Mouse (Mus musculus): Measurements from ENCODE around the gene Itpripl1. TPM values are rescaled to one million over a fixed set of nuclear protein-coding genes. Genes with fewer than 3 reads are reported as not detected.
"Not testable (repeated sequence)": the region's sequence is repeated elsewhere in the genome, so short reads cannot be mapped to it uniquely, and the experiment has no call there.

Gene Itpripl1
- 12.4 and 13.1 TPM in 2 replicates for polyA plus RNA-seq (2016; fragmentation: Nextera tagmentation; extraction: Ambion mirVana)

- 3% methylated on average over 31 of the region's 31 CpGs for WGBS
- Histone ChIP-seq H3K4me3 (peak within 1 kb of the TSS; percentile 68), H3K9me3 (no peaks in the 10 kb centered on the region), H3K27me3 (ENCODE audit: insufficient read depth, poor library complexity, severe bottlenecking) (peaks cover 22% of the 10 kb centered on the region), H3K36me3 (peaks cover 25% of the 10 kb centered on the region), H3K4me1 (peaks cover 24% of the 10 kb centered on the region), H3K27ac (peak within 1 kb of the TSS; percentile 85)
- DNase-seq (ENCODE audit: low spot score) = peak; percentile 92
These were observed at the start of gene Itpripl1 for GRCm38 (mm10) chr2:127143158-127144063. Gene Itpripl1, minus strand, starts transcription at chr2:127143442.

- H3K9me3 ChIP-seq = no peaks in the 10 kb centered on the region
- H3K36me3 ChIP-seq = no peaks in the 10 kb centered on the region
- H3K4me1 ChIP-seq = no peaks in the 10 kb centered on the region
- H3K4me3 ChIP-seq = no peak overlapping the region
- H3K27ac ChIP-seq = no peak overlapping the region
- no peak for DNase-seq (ENCODE audit: low spot score)
- no peaks in the 10 kb centered on the region for H3K27me3 ChIP-seq (ENCODE audit: insufficient read depth, poor library complexity, severe bottlenecking)
These were observed 46.3 kb upstream of the Itpripl1 start for GRCm38 (mm10) chr2:127189574-127189973.

DNA sequence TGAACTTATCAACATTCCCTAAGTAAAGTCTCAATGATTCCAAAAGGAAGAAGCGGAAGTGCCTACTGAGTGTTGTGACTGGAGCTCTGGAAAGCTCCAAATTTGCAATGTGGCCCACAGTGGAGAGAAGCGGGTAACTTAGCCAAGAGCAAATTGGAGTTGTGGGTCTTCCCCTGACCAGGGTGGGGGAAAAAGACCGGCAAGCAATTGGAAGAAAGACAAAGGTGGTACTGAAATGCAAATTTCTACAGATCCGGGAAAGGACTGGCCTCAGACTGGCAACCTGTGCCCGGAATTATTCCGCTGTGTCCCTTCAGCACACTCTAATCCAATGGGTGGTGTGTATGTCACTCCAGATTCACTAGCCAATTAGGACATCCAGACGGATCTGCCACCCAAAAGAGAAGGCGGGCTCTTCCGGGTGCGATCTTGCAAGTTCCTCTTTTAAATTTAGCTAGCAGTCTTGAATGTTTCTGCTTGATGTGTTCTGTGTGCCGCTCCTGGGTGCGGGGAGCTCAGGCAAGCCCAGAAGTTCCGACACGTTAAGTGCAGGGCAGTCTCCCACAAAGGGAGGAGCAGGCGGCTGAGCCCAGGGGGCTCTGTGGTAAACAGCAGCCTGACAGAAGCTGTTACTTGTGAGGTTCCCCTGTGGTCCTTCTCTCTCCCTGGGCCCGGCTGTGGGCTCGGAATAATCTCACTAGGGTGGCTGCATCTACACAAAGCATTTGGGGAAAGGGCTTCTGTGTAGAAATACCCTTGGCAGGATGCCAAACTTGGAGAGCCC, 39.5 kb upstream of the Itpripl1 start:
- Histone ChIP-seq H3K27me3 (ENCODE audit: insufficient read depth, poor library complexity, severe bottlenecking) (0 out of 2 replicates have a peak, but pooled peaks cover 6% of the 10 kb centered on the region), H3K27ac (peak overlapping the region; percentile 92), H3K4me3 (peak overlapping the region; percentile 65), H3K36me3 (no peaks in the 10 kb centered on the region), H3K9me3 (no peaks in the 10 kb centered on the region), H3K4me1 (no peaks in the 10 kb centered on the region)
- WGBS = 2% methylated on average over 17 of the region's 17 CpGs
- peak; percentile 95 for DNase-seq (ENCODE audit: low spot score)

DNA sequence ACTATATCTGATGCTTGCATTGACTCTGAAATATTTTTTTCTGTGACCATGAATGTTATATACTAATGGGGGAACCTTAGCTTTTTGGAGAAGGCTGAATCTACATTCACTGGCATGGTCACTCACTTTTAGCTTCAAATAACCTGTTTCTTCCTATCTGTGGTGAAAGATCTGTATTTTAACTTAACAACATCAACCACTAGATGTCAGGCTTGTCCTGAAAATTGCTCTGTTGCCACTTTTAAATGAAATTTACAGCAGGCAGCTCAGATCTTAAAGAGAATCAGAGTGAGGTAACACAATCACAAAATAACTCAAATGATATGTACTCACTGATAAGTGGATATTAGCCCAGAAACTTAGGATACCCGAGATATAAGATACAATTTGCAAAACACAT, 23.0 kb upstream of the Itpripl1 start:
- not testable (repeated sequence) for H3K4me1 ChIP-seq; H3K27ac ChIP-seq; DNase-seq (ENCODE audit: low spot score); H3K4me3 ChIP-seq; H3K9me3 ChIP-seq; H3K36me3 ChIP-seq
- H3K27me3 ChIP-seq (ENCODE audit: insufficient read depth, poor library complexity, severe bottlenecking) = peaks cover 18% of the 10 kb centered on the region; the same call in 1 of the 2 replicates
- WGBS = 10% methylated on average over 1 of the region's 1 CpGs

GRCm38 (mm10) chr2:127165675-127166074, 22.4 kb upstream of the Itpripl1 start:
- Histone ChIP-seq H3K4me1 (no peaks in the 10 kb centered on the region), H3K36me3 (no peaks in the 10 kb centered on the region), H3K9me3 (no peaks in the 10 kb centered on the region), H3K27me3 (ENCODE audit: insufficient read depth, poor library complexity, severe bottlenecking) (peaks cover 18% of the 10 kb centered on the region; the same call in 1 of the 2 replicates), H3K4me3 (no peak overlapping the region), H3K27ac (no peak overlapping the region)
- no peak for DNase-seq (ENCODE audit: low spot score)
- WGBS = 54% methylated on average over 4 of the region's 4 CpGs

- WGBS = 73% methylated on average over 3 of the region's 3 CpGs
- peaks cover 9% of the 10 kb centered on the region for H3K36me3 ChIP-seq
- no peak for DNase-seq (ENCODE audit: low spot score)
- H3K27me3 ChIP-seq (ENCODE audit: insufficient read depth, poor library complexity, severe bottlenecking) = peaks cover 19% of the 10 kb centered on the region
- peaks cover 24% of the 10 kb centered on the region for H3K4me1 ChIP-seq
- no peak overlapping the region for H3K4me3 ChIP-seq
- no peaks in the 10 kb centered on the region for H3K9me3 ChIP-seq
- H3K27ac ChIP-seq = no peak overlapping the region
These were observed 2.5 kb upstream of the Itpripl1 start for GRCm38 (mm10) chr2:127145699-127146098.

GRCm38 (mm10) chr2:127142577-127143157, 575 bp downstream of the Itpripl1 start:
- Histone ChIP-seq H3K27ac (peak overlapping the region; percentile 85), H3K4me3 (peak overlapping the region; percentile 68), H3K4me1 (peaks cover 24% of the 10 kb centered on the region), H3K9me3 (no peaks in the 10 kb centered on the region), H3K36me3 (peaks cover 25% of the 10 kb centered on the region), H3K27me3 (ENCODE audit: insufficient read depth, poor library complexity, severe bottlenecking) (peaks cover 22% of the 10 kb centered on the region)
- WGBS = 13% methylated on average over 6 of the region's 6 CpGs
- no peak for DNase-seq (ENCODE audit: low spot score)

GRCm38 (mm10) chr2:127142031-127142430, 1.2 kb downstream of the Itpripl1 start:
- Histone ChIP-seq H3K4me3 (peak overlapping the region; percentile 68; the same call in 1 of the 2 replicates), H3K4me1 (peaks cover 28% of the 10 kb centered on the region), H3K27ac (peak overlapping the region; percentile 22; the same call in 1 of the 2 replicates), H3K27me3 (ENCODE audit: insufficient read depth, poor library complexity, severe bottlenecking) (peaks cover 22% of the 10 kb centered on the region), H3K9me3 (no peaks in the 10 kb centered on the region), H3K36me3 (peaks cover 25% of the 10 kb centered on the region)
- no peak for DNase-seq (ENCODE audit: low spot score)
- 81% methylated on average over 10 of the region's 10 CpGs for WGBS

DNA sequence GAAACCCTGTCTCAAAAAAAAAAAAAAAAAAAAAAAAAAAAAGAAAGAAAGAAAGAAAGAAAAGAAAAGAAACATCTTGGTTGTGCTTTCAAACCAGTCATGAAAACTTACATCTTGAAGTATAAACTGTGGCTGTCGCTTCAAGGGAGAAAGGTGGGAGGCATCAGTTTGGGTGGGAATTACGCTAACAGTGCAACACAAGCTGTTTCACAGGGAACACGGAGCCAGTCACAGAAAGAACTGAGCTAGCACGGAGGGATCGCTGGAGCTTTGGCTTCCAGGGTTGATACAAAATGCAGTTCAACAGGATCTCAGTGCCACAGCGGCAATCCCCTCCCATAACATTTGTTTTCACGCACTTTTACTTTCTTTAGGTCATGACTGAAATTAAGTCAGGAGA, 3.2 kb downstream of the Itpripl1 start:
- WGBS = 87% methylated on average over 7 of the region's 7 CpGs
- peaks cover 22% of the 10 kb centered on the region for H3K27me3 ChIP-seq (ENCODE audit: insufficient read depth, poor library complexity, severe bottlenecking)
- H3K4me1 ChIP-seq = peaks cover 36% of the 10 kb centered on the region
- no peak overlapping the region for H3K4me3 ChIP-seq
- no peak for DNase-seq (ENCODE audit: low spot score)
- H3K36me3 ChIP-seq = peaks cover 25% of the 10 kb centered on the region
- H3K27ac ChIP-seq = no peak overlapping the region
- H3K9me3 ChIP-seq = no peaks in the 10 kb centered on the region

DNA sequence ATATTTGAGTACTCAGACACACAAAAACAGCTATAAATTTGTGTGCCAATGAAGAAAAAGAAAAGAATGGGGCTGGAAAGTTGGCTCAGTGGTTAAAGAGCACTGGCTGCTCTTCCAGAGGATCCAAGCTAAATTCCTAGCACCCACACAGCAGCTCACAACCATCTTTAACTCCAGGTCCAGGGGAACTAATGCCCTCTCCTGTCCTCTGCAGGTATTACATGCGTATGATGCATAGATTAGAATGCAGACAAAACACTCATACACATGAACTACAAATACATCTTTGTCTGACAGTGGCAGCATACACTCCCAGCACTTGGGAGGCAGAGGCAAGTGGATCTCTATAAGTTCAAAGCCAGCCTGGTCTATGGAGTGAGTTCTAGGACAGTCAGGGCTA, 3.6 kb downstream of the Itpripl1 start:
- Histone ChIP-seq H3K27ac (no peak overlapping the region), H3K4me3 (no peak overlapping the region), H3K36me3 (peaks cover 25% of the 10 kb centered on the region), H3K9me3 (no peaks in the 10 kb centered on the region), H3K27me3 (ENCODE audit: insufficient read depth, poor library complexity, severe bottlenecking) (peaks cover 22% of the 10 kb centered on the region), H3K4me1 (peaks cover 36% of the 10 kb centered on the region)
- DNase-seq (ENCODE audit: low spot score) = no peak
- 93% methylated on average over 1 of the region's 1 CpGs for WGBS

DNA sequence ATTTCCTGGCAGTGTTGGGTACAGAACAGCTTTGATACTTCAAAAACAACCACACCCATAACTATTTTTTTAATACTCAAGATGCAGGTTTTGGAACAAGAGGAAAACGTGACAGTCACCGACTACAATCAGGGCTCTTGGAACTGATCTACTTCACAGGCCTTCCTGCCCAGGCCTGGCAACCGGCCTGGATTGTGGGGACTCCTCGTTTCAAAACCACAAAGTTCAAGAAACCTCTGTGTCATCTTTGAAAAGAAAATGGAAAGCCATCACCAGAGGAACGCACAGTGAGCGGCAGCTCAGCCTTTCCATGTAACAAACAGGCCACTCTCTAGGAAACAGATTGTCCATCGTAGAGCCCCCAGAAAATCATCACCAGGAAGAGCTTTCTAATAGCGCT, 4.1 kb downstream of the Itpripl1 start:
- no peak for DNase-seq (ENCODE audit: low spot score)
- 94% methylated on average over 8 of the region's 8 CpGs for WGBS
- Histone ChIP-seq H3K27me3 (ENCODE audit: insufficient read depth, poor library complexity, severe bottlenecking) (peaks cover 22% of the 10 kb centered on the region), H3K4me3 (no peak overlapping the region), H3K9me3 (no peaks in the 10 kb centered on the region), H3K4me1 (peaks cover 40% of the 10 kb centered on the region), H3K27ac (no peak overlapping the region), H3K36me3 (peaks cover 25% of the 10 kb centered on the region)

DNA sequence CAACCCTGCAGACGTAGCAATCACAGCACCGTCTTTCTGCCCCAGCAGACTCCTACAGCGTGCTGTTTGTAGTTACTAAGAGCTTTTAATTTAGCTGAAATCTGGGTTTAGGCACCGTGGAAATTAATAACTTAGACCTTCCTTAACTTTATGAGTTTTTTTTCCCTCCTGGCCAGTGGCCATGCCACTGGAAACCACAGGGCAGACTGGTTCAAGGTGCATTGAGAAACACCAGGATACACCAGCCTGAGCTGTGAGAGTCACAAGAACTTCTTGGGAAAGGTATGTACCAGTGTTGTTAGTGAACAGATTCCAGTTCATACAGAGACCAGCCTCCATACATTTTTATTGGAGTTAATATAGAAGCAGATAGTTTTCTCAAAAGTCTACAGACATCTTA, 4.8 kb downstream of the Itpripl1 start:
- DNase-seq (ENCODE audit: low spot score) = no peak
- 86% methylated on average over 4 of the region's 4 CpGs for WGBS
- H3K27ac ChIP-seq = no peak overlapping the region

More for the DNA sequence above, 4.8 kb downstream of the Itpripl1 start:
- Histone ChIP-seq H3K36me3 (peaks cover 25% of the 10 kb centered on the region), H3K4me1 (peaks cover 37% of the 10 kb centered on the region), H3K4me3 (no peak overlapping the region), H3K9me3 (no peaks in the 10 kb centered on the region), H3K27me3 (ENCODE audit: insufficient read depth, poor library complexity, severe bottlenecking) (peaks cover 22% of the 10 kb centered on the region)
